Mouse (Mus musculus) hindbrain, postnatal 0 days (tissue): ENCODE measurements around the gene Got1. TPM values are rescaled to one million over a fixed set of nuclear protein-coding genes. Genes with fewer than 3 reads are reported as not detected.
A peak's percentile ranks its signal among the peaks of the same experiment; 100 is the strongest.
"Not testable (repeated sequence)": the region's sequence is repeated elsewhere in the genome, so short reads cannot be mapped to it uniquely, and the experiment has no call there.

ENCODE experiments used
- ATAC-seq: fragments of 200-750 bp; cut with Nextera tagmentation; 2 replicates; pipeline ENCODE4 v1.8.0; 2017; ENCODE audit warnings: mild to moderate bottlenecking, moderate TSS enrichment, moderate library complexity
- DNase-seq: peaks from one replicate; pipeline ENCODE4 v3.0.0-alpha.2; 2015; ENCODE audit warnings: low spot score
- H3K27ac ChIP-seq: fragments of 300-500 bp; sonication (generic); 2 replicates; pipeline ENCODE4 v1.5.1; 2014; ENCODE audit warnings: mild to moderate bottlenecking
- H3K27me3 ChIP-seq: fragments of 300-500 bp; sonication (generic); 2 replicates; pipeline ENCODE4 v1.6.1; 2014; ENCODE audit warnings: low read length, mixed read lengths; ENCODE audit not compliant: insufficient read depth
- H3K36me3 ChIP-seq: fragments of 300-500 bp; sonication (generic); 2 replicates; pipeline ENCODE4 v1.6.1; 2014; ENCODE audit warnings: low read length, mixed read lengths; ENCODE audit not compliant: insufficient read depth
- H3K4me1 ChIP-seq: fragments of 300-500 bp; sonication (generic); 2 replicates; pipeline ENCODE4 v1.6.1; 2014; ENCODE audit warnings: antibody characterized with exemption, low read length, mixed read lengths; ENCODE audit not compliant: insufficient read depth
- H3K4me2 ChIP-seq: fragments of 300-500 bp; sonication (generic); 2 replicates; pipeline ENCODE4 v1.6.1; 2014; ENCODE audit warnings: low read depth, mild to moderate bottlenecking, low read length, moderate library complexity, mixed read lengths
- H3K4me3 ChIP-seq: fragments of 300-500 bp; sonication (generic); 2 replicates; pipeline ENCODE4 v1.5.1; 2014; ENCODE audit warnings: low read length
- H3K9ac ChIP-seq: fragments of 300-500 bp; sonication (generic); replicated peaks from 2 replicates; pipeline ENCODE4 v1.6.1; 2014; ENCODE audit warnings: mild to moderate bottlenecking, low read length, moderate library complexity, mixed read lengths
- H3K9me3 ChIP-seq: fragments of 300-500 bp; sonication (generic); 2 replicates; pipeline ENCODE4 v1.6.1; 2016; ENCODE audit warnings: low read length, mixed read lengths
- CTCF ChIP-seq: IDR thresholded peaks from 2 replicates; pipeline ENCODE4 v1.5.1; 2016; ENCODE audit warnings: antibody characterized with exemption, control low read depth, low read depth
- WGBS: fragments of 180-500 bp; shearing (Covaris S2); extraction: QIAGEN DNeasy Blood & Tissue Kit; methylation state at CpG from one replicate; pipeline ENCODE4 v1.1.7; 2014; 5-methylcytosine and 5-hydroxymethylcytosine counted together
- polyA plus RNA-seq: library from polyadenylated mRNA; unstranded; fragments of >200 nt; fragmentation: Nextera tagmentation; extraction: Ambion mirVana; gene quantifications from 2 replicates; pipeline ENCODE4 v1.2.1, GENCODE M21; 2015
- total RNA-seq: library from RNA; depleted of rRNA; stranded (reverse); fragments of >200 nt; gene quantifications from 2 replicates; pipeline ENCODE4 v1.2.3, GENCODE M21; 2014

The Got1 gene
- total and polyA plus RNA-seq, 2 experiments from 2014 or later, result 132 to 136 TPM

DNA sequence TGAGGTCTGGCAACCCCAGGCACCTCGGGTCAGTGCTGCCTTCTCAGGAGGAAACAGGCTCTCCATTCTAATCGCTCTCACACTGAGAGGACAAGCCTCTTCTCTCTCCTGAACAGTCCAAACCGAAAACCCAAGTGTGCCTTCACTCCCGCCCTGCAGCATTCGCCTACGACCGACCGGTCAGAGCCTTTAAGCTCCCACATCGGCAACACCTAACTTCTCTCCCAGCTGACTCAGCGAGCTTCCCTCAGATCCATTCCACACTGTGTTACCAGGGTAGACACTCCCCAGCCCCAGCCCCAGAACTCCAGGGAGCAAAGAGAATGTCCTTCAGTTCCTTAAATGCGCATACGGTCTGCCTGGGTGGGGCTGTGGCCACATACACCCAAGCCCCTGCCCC, 19.0 kb downstream of the Got1 start:
- Histone ChIP-seq H3K27me3 (no peaks in the 10 kb centered on the region), H3K27ac (no peak overlapping the region), H3K4me2 (no peak overlapping the region), H3K4me1 (no peaks in the 10 kb centered on the region), H3K9ac (no peak overlapping the region), H3K36me3 (peaks cover 45% of the 10 kb centered on the region), H3K9me3 (no peaks in the 10 kb centered on the region), H3K4me3 (no peak overlapping the region)
- DNase-seq (no peak), ATAC-seq (no peak)
- no peak for TF ChIP-seq CTCF
- WGBS, result 90% methylated on average over 12 of the region's 12 CpGs

DNA sequence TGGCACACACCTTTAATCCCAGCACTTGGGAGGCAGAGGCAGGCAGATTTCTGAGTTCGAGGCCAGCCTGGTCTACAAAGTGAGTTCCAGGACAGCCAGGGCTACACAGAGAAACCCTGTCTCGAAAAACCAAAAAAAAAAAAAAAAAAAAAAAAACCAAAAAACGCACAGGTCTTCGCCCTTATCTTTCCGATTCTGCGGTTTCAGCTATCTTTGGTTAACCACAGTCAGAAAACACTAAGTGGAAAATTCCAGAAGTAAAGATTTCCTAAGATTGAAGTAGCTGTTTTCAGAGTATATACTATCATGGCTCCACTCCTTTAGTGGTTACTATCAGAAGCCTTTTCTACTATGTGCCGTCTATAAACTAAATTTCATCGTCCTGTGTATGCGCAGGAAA, 20.8 kb downstream of the Got1 start:
- H3K36me3 ChIP-seq, result peaks cover 53% of the 10 kb centered on the region
- H3K9me3 ChIP-seq, ATAC-seq, DNase-seq, H3K4me2 ChIP-seq, H3K4me3 ChIP-seq, H3K4me1 ChIP-seq, H3K27me3 ChIP-seq, H3K27ac ChIP-seq, H3K9ac ChIP-seq: not testable (repeated sequence)
- 98% methylated on average over 8 of the region's 9 CpGs for WGBS

DNA sequence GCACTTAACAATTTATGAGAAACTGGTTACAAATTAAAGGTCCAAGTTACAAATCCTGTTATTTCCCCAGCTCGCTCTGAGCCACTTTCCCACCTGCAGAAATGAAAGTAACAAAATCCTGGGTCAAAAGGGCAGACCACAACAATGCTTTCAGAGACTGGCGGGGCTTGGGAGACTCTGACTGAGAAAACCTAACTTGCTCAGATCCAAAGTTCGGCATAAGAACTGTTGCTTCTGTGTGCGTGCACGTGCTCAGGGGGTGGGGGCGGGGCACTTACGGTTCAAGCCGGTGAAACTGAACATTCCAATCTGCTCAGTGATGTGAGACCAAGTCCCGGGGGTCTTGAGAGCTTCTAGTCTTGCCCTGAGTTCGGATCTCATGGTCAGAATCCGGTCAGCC, 21.8 kb downstream of the Got1 start:
- ATAC-seq, result no peak
- DNase-seq, result no peak
- no peak overlapping the region for H3K27ac ChIP-seq
- H3K9me3 ChIP-seq, result no peaks in the 10 kb centered on the region
- peaks cover 55% of the 10 kb centered on the region for H3K36me3 ChIP-seq
- H3K4me2 ChIP-seq, result no peak overlapping the region
- no peak overlapping the region for H3K4me3 ChIP-seq
- H3K9ac ChIP-seq, result no peak overlapping the region
- no peaks in the 10 kb centered on the region for H3K4me1 ChIP-seq
- WGBS, result 82% methylated on average over 11 of the region's 11 CpGs
- H3K27me3 ChIP-seq, result no peaks in the 10 kb centered on the region
- no peak for TF ChIP-seq CTCF

DNA sequence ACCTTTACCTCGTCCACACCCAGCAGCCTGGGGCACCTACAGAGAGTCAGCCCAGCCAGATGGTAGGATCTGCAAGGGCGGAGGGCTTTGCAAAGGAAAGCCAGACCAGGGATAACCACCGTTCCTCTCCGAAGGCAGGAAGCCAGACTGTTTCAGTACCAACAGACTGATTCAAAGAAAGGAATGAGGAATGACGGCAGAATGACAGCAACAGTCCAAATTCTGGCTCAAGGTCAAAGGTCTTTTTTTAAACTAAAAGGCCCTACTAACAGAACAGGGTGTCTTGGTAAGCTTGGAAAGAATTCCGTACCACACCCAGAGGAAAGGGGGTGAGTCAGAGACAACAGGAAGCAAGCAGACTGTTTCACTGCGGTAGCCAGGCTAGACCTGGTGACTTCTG, 25.5 kb downstream of the Got1 start:
- WGBS, result 86% methylated on average over 7 of the region's 7 CpGs
- H3K9ac ChIP-seq, result no peak overlapping the region
- H3K36me3 ChIP-seq, result peaks cover 33% of the 10 kb centered on the region
- ATAC-seq (no peak), DNase-seq (no peak)
- H3K4me1 ChIP-seq, result no peaks in the 10 kb centered on the region
- TF ChIP-seq CTCF, result no peak
- no peak overlapping the region for H3K4me3 ChIP-seq
- H3K27ac ChIP-seq, result no peak overlapping the region
- H3K4me2 ChIP-seq, result no peak overlapping the region
- no peaks in the 10 kb centered on the region for H3K9me3 ChIP-seq
- H3K27me3 ChIP-seq, result no peaks in the 10 kb centered on the region

DNA sequence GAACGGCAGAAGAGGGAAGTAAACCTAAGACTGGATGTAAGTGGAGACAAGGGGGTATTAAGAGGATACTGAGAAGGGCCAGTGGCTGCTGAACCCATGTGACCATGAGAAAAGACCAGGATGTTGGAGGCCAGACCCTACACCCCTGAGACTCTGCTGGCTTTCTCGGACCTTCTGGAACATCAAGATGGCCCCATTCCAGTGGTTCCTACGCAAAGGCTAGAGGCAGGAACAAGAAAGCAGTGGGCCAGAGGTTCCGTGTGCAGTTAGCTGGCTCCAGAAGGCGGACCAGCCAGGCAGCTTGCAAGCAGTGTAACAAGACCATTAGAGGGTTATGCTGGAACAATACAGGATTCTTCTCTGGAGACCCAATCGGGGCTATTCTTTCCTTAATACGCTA, 27.0 kb downstream of the Got1 start:
- Histone ChIP-seq H3K9ac (no peak overlapping the region), H3K4me2 (no peak overlapping the region), H3K27ac (no peak overlapping the region), H3K9me3 (no peaks in the 10 kb centered on the region), H3K36me3 (peaks cover 28% of the 10 kb centered on the region), H3K4me1 (no peaks in the 10 kb centered on the region), H3K27me3 (no peaks in the 10 kb centered on the region), H3K4me3 (no peak overlapping the region)
- WGBS, result 86% methylated on average over 7 of the region's 7 CpGs
- DNase-seq (no peak), ATAC-seq (no peak)
- no peak for TF ChIP-seq CTCF

DNA sequence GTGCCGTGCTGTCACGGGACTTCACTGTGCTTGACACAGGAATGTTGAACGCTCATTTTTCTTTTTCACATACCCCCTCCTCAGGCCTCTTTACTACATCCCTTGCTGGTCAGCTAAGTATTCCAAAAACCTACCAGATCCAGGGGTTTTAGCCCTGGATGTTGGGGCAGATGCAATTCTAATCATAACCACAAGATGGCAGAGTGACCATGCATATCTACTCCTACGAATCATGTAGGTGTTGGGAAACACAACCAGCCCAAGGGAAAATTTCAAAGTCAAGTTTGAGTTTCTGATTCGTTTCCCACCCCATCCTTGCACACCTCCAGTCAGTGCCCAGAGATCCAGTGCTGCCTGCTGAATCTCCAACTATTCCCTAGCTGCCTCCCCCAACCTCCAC, 28.6 kb downstream of the Got1 start:
- Histone ChIP-seq H3K4me2 (no peak overlapping the region), H3K27me3 (no peaks in the 10 kb centered on the region), H3K27ac (no peak overlapping the region), H3K4me1 (no peaks in the 10 kb centered on the region), H3K9me3 (no peaks in the 10 kb centered on the region), H3K36me3 (peaks cover 19% of the 10 kb centered on the region), H3K4me3 (no peak overlapping the region), H3K9ac (no peak overlapping the region)
- DNase-seq (peak; percentile 84), ATAC-seq (peak; percentile 31; the same call in 1 of the 2 replicates)
- TF ChIP-seq CTCF, result peak; percentile 90
- 19% methylated on average over 5 of the region's 5 CpGs for WGBS

DNA sequence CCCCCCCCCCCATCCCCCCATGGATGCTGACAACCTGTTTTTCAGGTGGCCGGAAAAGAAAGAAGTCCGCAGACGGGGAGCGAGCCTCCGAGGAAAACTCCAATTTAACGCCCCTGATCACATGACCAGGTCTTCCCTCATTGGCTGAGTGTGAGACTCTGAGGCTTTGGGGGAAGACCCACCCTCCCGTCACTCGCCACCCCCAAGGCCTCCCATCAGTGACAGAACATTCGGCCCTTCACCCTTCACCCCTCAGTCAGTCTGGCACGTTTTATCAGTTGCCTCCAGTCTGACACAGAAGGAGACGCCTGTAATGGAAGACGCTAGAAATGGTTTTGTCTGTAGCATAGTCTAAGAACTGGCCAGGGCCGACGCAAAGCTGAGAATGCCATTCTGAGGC, 29.5 kb downstream of the Got1 start:
- no peak for ATAC-seq
- H3K36me3 ChIP-seq, result peaks cover 10% of the 10 kb centered on the region

More for the DNA sequence above, 29.5 kb downstream of the Got1 start:
- H3K9ac ChIP-seq, result no peak overlapping the region
- no peak overlapping the region for H3K27ac ChIP-seq
- H3K4me2 ChIP-seq, result peak overlapping the region; percentile 37
- 0 out of 2 replicates have a peak overlapping the region, but pooled peaks have one; percentile 1 for H3K4me3 ChIP-seq
- H3K9me3 ChIP-seq, result no peaks in the 10 kb centered on the region
- H3K4me1 ChIP-seq, result no peaks in the 10 kb centered on the region
- H3K27me3 ChIP-seq, result no peaks in the 10 kb centered on the region
- DNase-seq, result no peak
- WGBS, result 14% methylated on average over 14 of the region's 14 CpGs
- no peak for TF ChIP-seq CTCF
